Mouse (Mus musculus): Measurements from ENCODE around the gene Txndc8. TPM values are rescaled to one million over a fixed set of nuclear protein-coding genes. Genes with fewer than 3 reads are reported as not detected.

Txndc8 gene
- not detected for total RNA-seq (2021)
- long read RNA-seq, experiment 1, result 0 reads
- long read RNA-seq, experiment 2, result 0 reads

DNA sequence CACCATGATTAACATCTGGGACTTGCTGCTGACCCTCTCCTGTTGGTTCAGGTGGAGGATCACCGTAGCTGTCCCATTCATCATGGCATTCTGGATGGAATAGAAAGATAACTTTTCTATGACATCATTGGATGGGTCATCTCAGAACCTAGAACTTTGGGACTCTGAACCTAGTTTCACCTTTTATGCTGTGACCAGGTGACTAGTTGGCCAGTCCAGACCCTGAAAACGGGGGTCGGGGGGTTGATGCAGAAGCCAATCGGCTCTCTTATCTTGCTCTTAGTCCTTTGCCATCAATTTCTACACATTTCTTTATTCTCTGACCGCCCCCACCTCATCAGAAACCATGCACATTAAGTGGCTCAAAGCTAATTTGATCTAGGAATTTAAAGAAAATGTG lies at the start of gene Txndc8:
Gene Txndc8 (minus strand): TSS at position 101 of the 400 bp plus-strand sequence.
- DNase-seq, result no peak

DNA sequence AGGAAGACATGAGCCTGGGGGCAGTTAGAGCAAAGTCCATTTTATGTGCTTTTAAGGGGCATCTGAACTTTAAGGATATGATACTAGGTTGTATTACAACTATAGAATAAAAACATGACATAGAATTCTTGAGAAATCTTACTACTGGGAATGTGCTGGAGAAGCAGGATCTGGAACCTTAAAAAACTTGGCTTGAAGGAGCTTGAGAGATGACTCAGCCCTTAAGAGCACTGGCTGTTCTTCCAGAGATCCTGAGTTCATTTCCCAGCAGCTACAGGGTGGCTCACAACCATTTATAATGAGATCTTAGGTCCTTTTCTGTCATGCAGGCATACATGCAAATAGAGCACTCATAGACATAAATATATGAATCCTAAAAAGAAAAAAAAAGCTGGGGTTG lies 46.7 kb upstream of the Txndc8 start:
- no peak for DNase-seq

DNA sequence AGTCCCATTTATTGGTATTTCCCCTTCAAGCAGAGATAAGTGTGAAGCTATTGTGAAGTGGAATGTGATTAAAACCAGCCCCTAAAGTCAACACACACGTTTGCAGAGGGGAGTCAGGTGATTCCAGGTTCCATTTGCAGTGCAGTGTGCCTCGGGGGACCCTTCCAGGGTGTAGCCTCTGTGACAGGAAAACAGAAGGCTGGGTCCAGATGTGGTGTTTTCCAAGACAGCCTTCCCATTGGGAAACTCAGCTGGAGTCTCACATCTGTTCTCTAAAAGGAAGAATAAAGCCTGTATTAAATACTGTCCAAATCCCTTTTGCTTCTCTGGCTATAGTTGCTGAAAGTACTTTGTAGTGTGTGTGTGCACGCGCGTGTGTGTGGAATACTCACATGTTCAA lies 45.5 kb upstream of the Txndc8 start:
- DNase-seq, result no peak

DNA sequence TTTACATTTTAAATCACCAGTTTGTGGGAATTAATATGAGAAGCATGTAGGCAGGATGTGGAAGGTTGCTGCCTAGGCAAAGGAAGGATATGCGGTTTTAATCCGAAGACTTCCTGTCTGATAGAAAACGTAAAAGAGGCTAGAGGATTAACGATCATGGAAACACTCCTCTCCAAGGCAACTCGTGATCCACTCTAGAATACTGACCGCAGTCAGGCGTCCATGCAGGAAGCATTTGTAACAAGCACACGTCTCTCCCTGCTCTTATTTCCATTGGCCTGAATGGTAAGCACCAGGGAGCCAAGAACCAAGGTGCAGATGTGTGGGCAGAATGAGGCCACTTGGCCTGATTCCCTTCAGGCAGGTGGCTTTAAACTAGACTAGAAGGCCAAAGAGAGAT lies 41.8 kb upstream of the Txndc8 start:
- DNase-seq, result no peak

DNA sequence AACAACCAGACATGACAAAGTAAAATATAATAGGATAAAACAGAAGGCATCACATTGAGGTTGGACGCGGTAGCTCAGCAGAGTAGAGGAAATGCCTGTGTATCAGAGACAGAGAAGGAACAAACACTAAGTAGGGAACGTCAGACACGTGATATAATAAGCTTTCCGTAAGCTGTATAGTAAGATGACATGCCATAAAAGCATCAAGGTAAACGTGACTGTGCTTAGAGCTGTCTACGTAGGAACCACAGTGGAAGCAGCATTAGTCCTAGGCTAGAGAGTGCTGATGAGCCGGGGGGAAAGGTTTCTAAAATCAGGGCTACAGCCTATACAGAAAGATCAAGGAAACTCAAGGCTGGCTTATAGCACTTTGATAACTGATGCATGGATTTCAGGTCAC lies 41.4 kb upstream of the Txndc8 start:
- DNase-seq, result no peak

DNA sequence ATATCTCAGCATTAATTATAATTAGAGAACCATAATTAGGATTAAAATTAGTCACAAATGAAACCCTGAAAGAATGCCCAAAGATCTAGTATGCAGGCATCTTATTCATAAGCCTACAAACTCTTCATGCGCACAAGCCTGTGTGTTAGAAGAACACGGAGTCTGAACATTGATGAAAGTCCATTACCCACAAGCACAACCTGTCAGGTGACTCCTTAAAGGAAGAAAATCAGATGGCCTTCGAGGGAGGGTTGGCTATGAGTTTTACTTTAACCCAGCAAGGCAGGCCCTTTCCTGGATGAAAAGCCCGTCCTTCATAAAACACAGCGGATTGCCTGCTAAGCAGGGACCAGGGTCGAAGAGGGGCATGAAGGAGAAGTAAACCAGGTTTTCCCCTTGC lies 35.9 kb upstream of the Txndc8 start:
- no peak for DNase-seq

DNA sequence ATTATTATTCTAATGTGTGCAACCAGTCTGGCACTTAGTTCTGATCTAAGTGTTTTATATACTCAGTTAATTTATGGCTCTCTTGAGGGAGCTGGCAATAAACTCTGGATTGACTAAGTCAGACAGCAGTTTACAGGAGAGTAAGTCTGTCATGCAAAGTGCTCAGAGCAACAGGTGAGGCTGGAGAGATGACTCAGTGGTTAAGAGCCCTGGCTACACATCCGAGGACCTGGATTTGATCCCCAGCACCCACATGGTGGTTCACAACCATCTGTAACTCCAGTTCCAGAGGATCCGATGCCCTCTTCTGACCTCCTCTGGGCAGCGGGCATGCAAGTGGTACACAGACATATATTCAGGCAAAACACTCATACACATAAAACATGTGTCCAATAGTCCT lies 35.4 kb upstream of the Txndc8 start:
- DNase-seq, result no peak

DNA sequence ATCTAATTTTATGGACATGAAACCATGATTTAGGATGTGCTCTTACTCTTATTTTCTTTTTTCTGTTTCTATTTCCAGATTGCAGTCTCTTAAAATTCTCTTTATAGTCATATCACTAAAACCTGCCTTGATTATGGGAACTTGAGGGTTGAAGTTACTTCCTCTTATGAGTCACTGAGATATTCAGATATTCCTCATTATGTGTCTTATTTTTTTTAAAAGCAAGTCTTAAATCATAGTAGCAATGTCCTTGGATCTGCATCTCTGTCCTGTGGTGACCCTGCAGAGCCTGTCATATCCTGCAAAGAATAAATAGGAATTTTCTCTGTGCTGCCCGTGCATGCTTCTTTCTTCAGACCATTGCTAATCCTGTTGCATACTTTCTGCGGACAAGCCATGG lies 31.2 kb upstream of the Txndc8 start:
- DNase-seq, result no peak

DNA sequence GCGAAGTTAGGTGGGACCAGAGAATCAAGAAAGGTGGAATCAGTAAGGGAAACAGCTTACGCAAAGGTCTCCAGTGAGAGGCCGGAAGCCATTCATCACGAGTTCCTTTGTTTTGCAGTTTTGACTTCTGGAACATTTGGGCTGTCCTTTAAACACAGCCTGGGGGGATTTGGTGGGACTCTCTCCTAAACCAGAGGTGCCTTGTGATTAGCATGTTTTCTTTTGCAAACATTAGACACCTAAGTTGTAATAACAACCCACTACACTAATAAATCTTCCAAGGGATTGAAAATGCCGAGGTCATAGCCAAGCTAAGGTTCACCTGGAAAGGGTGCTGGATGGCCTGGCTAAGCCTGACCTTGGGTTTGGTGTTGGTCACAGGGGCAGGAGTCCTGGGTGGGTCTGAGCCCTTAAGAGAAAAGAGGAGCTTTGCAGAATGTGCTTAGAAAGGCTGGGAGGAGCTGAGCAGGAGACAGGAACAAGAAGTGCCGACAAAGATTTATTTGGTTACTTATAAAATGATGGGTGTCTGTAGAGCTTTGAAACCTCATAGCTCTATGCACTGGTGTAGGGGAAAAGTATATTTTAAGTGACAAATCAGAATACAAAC lies 28.3 kb upstream of the Txndc8 start:
- peak in 1 of 2 experiments; percentile 13 for DNase-seq

DNA sequence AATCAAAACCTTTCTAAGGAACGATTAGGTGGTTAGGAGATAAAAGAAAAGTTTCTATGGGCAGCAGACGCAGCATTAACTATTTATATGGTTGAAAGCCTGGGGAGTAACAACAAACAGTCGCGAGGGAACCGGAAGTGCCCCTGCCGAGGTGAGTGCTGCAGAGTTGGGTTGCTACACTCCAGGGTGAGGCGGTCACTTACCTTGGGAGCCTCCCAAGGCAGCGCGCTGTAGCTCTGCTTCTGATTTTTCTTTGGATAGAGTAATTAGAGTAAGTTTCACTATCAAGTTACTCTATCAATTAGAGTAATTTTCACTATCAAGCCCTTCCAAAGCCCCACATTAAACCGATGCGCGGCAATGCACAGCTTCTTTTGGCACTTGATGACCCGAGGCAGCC lies 25.7 kb upstream of the Txndc8 start:
- no peak for DNase-seq

DNA sequence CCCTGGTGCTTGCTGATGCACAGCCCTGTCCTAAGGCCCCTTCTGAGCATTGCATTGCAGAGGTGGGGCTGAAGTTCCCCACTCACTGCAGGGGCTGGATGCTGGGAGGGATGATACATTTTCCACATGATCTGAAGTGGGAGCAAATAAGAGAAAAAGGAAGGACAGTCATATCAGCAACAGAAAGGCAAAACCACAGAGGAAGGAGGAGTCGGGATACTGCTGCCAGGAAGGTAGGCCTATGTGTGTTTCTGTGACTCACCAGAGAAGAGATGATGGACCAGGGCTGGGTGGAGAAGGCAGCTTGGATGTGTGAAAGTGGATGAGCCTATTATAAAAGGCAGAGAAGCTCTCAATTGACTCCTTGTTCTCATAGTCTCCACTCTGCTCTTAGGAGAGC lies 23.8 kb upstream of the Txndc8 start:
- DNase-seq, result no peak

DNA sequence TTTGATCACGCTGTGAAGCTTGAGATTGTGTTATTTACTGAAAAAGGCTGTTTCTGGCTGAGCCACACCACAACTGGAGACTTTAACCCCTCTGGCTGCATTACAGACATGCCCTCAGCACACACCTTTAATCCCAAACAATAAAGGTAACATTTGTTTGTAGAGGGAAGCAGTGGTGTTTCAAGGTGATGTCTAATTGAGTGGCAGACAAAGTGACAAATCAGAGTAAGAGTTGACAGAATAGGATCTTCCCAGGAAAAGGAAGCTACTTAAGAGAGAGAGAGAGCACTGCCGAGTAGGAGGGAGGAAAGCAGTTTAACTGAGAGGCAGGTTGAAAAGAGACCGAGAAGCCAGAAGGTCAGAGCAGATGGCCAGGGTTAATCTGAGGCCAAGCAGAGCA lies 5.4 kb downstream of the Txndc8 start:
- DNase-seq, result no peak

DNA sequence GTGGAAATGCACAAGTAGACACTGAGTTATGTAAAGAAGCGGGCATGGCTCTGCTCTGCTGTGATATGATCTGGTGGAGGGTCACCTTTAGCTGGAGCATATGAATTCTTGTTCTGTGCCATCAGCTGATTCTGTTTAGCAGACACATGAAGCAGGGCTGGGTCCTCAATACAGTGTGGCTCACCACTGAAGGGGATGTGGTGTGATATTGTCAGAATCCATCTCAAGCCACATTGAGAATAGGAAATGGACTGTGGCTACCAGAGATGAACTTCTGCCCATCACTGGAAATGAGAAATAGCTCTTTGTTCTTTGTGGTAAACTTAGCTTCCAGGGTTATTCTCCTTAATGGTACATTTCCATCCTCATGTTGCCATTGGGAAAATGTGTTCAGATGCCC lies 17.5 kb downstream of the Txndc8 start:
- no peak for DNase-seq

DNA sequence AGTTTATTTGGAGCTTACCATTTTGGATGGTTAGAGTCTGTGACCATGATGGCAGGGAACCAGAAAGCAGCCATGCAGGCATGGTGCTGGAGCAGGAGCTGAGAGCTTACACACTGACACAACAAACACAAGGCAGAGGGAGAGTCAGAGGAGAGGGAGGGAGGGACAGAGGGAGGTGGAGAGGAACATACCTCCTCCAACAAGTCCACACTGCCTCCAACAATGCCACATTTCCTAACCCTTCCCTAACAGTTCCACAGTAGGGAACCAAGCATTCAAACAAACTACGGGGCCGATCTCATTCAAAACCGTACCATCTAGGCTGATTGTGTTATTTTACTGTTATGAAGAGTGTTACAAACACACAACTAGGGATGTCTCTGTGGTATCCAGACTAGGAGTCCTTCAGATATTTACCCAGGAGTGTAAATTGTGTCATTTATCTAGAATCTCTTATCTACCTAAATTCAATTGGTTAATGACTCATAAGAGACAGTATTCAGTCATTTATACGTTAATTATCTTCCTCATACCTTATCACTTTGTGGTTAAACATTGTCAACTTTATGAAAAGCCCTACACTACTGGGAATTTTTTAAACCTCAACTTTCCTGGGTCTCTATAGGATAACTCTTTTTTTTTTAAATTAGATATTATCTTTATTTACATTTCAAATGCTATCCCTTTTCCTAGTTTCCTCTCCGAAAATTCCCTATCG lies 34.4 kb downstream of the Txndc8 start:
- DNase-seq, result no peak

DNA sequence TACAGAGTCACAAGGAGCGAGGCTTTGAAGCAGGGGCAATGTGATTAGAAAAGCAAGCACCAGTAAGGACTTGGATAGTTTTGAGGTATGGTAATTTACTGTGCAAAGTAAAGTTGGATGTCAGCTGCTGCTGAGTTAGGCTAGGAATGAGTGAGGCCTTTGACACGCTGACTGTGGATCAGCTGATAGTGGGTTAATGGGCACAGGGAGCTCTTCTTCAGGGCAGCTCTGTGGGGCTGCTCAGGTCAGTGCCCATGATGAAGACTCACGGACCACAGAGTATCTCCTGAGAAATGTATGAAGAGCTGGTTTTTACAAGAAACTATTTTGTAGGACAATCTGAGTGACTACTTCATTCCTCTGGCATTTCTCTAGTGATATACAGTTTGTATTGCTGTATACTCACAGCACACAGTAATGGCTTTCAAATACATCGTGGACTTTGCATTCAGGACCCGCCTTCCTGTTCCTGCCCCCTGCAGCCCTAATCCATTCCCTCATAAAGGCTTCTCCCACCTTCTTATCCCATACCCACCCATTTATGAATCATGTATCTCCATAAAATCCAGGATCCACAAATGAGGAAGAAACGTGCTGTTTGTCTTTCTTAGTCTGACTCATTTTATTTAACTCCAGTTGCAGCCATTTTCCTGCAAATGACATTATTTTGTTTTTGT lies 35.2 kb downstream of the Txndc8 start:
- DNase-seq, result no peak

DNA sequence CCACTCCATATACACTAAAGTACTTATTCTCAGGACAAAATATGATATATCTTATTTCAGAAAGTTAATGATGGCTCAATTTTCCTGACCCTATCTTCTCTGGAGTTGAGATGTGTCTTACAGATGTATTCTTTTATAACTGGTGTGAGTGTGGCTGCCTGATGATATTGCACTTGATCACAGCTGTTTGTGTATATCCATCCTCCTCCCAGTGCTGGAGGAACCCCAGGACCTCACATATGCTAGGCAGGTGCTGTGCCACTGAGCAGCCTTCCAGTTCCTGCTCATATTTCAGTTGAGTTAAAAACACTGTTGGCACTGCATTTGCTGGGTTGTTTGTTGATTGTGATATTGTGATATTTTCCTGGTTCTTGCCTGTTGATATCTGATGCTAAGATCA lies 38.6 kb downstream of the Txndc8 start:
- no peak for DNase-seq

DNA sequence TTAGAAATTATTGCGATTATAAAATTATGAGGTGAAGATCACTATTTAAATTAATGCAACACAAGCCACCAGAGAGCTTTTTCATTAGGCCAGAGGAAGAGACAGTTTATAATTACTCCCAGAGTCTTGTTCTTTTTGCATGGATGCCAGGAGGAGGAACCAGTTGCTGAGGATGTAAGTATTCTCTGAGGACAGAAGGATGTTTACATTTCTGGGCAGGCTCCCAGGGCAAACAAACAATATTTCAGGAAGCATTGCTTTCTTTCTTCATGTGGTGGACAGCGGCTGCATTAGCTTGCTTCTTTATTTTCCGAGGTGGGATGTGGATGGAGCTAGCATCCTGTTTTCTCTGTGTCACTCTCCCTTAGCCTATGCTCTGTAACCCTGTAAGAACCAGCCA lies 41.7 kb downstream of the Txndc8 start:
- DNase-seq, result no peak

DNA sequence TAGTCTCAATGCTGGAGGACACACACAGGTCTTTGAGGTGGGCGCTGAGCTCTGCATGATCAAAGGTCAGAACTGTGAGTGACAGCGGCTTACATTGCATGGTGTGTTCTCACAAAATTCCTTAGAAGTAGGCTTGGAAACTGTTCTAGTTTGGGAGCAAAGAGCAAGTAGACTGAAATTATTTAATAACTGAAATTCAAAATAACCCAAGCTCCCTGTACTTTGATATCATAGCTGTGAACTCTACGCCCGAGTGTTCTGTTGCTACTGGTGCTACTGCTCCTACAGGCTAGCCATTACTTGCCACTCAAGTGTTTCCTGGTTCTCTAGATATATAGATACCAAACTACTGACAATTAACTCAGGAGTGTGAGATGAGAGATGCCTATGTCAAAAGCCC lies 43.4 kb downstream of the Txndc8 start:
- DNase-seq, result no peak

DNA sequence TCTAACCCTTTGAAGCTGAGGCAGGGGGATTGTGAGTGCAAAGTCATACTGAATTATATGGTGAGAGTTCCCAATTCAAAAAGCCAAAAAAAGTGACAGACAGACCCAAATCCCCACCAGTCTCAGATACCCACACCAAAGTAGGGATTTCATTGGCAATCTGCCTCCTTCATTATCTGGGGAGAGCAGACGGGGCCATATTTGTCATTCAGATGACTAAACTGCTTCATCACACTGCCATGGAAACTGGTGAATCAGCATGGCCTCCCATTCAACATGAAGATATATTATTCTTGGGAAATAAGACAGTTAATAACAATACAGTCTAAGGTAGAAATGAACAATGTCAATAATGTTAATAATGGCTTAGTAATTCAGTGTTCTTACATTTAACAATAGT lies 44.8 kb downstream of the Txndc8 start:
- peak; percentile 53 to 58 for DNase-seq

DNA sequence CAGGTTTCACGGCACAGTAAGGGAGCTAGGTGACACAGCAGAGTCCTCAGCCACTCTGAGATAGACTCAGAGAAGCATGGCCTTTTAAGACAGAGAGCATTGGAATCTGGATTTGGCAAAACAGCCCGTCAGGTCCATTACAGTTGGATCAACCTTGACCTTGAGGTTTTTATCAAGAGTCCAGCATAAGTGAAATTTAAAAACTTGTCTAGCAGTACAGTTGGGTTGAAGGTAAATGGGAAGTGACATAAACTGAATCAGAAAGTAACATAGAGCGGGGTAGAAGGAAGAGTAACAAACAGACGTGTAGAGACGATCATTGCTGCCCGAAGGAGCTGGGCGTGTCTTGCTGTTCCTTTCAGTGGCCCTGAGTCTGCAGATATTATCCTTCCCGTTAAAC lies 49.9 kb downstream of the Txndc8 start:
- no peak for DNase-seq

DNA sequence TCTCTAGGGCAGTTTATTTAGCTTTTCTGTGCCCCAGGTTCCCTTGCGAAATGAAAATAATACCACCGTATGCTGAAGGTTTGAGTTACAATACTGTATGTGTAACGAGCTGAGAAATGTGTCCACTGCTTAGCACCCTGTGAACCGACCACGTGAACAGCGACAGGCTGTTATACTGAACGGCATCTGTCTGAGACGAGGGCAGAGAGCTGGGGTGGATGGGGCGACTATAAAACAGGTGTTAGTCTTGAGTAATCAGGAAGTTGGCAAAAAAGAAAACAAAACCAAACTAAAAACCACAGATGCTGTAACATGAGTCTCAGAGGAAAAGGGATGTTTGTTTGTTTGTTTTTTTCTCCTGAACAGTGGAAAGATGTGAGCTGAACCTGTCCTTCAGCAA lies 50.8 kb downstream of the Txndc8 start:
- DNase-seq, result no peak

DNA sequence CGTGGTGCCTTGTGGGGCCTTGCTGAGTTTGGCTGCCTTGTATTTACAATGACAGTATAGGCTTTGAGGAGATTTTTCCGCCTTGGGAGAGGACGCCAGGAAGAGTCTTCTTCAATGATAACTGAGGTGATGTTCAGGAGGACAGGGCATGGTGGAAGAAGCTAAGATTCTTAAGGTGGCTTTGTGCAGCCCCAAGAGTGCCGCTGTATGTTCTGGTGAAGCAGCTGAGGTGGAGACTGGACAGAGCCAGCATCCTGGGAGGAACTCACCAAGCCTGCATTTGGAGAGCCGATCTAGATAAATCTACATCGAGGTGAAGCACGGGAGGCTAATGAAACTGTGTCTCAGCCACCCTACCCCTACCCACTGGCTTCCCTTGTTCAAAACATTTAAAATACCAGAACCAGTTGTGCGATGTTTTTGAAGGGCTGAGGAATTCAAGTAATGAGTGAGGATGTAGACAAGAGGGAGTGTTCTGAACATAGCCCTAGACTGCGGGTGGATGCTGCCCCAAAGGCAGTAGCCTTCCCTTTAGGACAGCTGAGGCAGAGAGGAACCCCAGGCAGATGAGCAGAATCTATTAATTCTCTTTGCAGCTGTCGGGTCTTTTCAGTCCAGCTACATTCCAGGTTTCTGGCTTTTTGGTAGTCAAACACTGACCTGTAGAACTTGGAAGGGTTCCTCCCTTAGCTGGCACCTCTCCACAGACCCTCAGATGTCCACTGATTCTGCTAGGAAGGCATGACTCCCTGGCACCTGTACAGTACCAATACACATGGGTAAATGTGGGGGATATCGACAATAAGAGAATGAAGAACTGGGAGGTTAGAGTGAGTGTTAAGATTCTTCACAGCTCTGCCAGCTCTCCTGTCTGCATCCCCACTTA lies 51.5 kb downstream of the Txndc8 start:
- no peak for DNase-seq
